Mouse (Mus musculus): ENCODE data around the gene Ikzf5.

DNA sequence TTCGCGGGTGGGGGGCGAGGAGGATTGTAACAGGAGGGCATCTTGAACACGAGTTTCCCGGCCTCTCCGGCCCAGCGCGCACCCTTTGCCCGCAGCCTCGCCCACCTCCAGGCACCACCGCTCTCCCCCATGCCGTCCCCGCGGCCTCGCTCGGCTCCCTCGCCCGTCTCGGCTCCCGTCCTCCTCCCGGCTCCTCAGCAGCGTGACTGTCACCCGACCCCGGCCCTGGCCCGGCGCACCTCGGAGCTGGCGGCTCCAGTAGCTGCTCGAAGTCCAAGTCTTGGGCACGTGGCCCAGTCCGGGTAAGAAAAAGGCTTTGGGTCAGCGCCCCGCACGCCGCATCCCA, 48.1 kb downstream of the Ikzf5 start:
- no peak for TF ChIP-seq CTCF (IDR thresholded peaks at IDR 0.05; ENCODE audit: low read depth)
- no peak for TF ChIP-seq EP300 (IDR thresholded peaks at IDR 0.05; ENCODE audit: low read depth)
